Mouse (Mus musculus) kidney, embryonic 15.5 days (tissue): Measurements from ENCODE around the gene Vgll1. TPM values are rescaled to one million over a fixed set of nuclear protein-coding genes. Genes with fewer than 3 reads are reported as not detected.

Experiments
- ATAC-seq: fragments of 200-750 bp; cut with Nextera tagmentation; replicated peaks from 2 replicates; pipeline ENCODE4 v1.8.0; 2017; ENCODE audit warnings: moderate TSS enrichment; ENCODE audit not compliant: low FRiP score
- H3K27ac ChIP-seq: fragments of 300-500 bp; sonication (generic); 2 replicates; pipeline ENCODE4 v1.5.1; 2015; ENCODE audit warnings: mild to moderate bottlenecking, inconsistent platforms
- H3K27me3 ChIP-seq: fragments of 300-500 bp; sonication (generic); 2 replicates; pipeline ENCODE4 v1.6.1; 2015; ENCODE audit warnings: inconsistent platforms
- H3K36me3 ChIP-seq: fragments of 300-500 bp; sonication (generic); 2 replicates; pipeline ENCODE4 v1.6.1; 2015; ENCODE audit warnings: inconsistent platforms
- H3K4me1 ChIP-seq: fragments of 300-500 bp; sonication (generic); 2 replicates; pipeline ENCODE4 v1.6.1; 2015; ENCODE audit warnings: inconsistent platforms
- H3K4me2 ChIP-seq: fragments of 300-500 bp; sonication (generic); 2 replicates; pipeline ENCODE4 v1.6.1; 2015; ENCODE audit warnings: moderate library complexity, mild to moderate bottlenecking, inconsistent platforms
- H3K4me3 ChIP-seq: fragments of 300-500 bp; sonication (generic); replicated peaks from 2 replicates; pipeline ENCODE4 v1.5.1; 2015; ENCODE audit warnings: mild to moderate bottlenecking, inconsistent platforms
- H3K9ac ChIP-seq: fragments of 300-500 bp; sonication (generic); 2 replicates; pipeline ENCODE4 v1.6.1; 2015; ENCODE audit warnings: mild to moderate bottlenecking, inconsistent platforms
- H3K9me3 ChIP-seq: fragments of 300-500 bp; sonication (generic); replicated peaks from 2 replicates; pipeline ENCODE4 v1.6.1; 2016; ENCODE audit warnings: inconsistent platforms
- WGBS: fragments of 180-500 bp; shearing (Covaris S2); methylation state at CpG from one replicate; pipeline ENCODE4 v1.1.7; 2015; ENCODE audit warnings: mixed read lengths; 5-methylcytosine and 5-hydroxymethylcytosine counted together
- polyA plus RNA-seq: library from polyadenylated mRNA; unstranded; fragments of >200 nt; fragmentation: Nextera tagmentation; extraction: Ambion mirVana; gene quantifications from 2 replicates; pipeline ENCODE4 v1.2.1, GENCODE M21; 2015

The Vgll1 gene
- polyA plus RNA-seq, 1 experiment from 2014 or later: not detected

DNA sequence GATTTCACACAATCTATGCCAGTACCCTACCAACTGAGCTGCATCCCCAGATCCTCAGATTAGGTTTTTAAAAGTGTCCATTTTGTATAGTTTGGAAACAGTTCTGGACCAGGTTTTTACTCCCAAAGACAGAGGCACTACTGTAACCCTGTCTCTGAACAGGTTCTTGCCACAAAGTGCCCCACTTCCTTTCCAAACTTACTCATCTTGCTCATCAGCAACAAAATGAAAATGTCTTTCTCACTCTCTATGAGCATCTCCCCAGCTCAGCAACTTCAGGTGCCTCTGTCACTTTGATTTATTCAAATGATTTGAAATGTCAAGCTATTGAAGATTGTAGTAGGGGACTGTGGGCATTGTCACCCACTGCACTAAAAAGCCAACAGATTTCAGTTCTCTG lies 49.7 kb downstream of the Vgll1 start:
- Histone ChIP-seq H3K36me3 (no peaks in the 10 kb centered on the region), H3K27me3 (no peaks in the 10 kb centered on the region), H3K4me2 (no peak overlapping the region), H3K27ac (no peak overlapping the region), H3K4me1 (no peaks in the 10 kb centered on the region), H3K9me3 (no peaks in the 10 kb centered on the region), H3K9ac (no peak overlapping the region), H3K4me3 (no peak overlapping the region)
- no peak for ATAC-seq

DNA sequence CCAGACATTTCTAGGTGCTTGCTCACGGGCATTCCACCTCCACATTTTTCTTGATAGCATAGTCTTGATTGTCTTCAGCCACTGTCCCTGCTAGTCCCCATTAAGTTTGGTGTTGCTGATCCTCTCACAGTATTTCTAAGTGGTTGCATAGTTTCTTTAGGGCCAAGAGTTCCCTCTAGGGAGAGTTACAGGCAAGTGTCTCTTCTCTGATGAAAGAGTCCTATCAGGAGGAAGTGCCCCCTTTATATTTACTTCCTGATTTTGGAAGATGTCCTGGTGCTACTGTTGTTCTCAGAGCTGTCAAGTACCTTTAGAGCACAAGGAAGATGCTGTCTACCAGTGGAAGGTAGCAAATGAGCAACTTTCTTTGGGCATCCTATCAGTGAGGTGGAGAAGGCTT lies 65.6 kb downstream of the Vgll1 start:
- ATAC-seq: no peak
- Histone ChIP-seq H3K27me3 (no peaks in the 10 kb centered on the region), H3K4me1 (no peaks in the 10 kb centered on the region), H3K9me3 (no peaks in the 10 kb centered on the region), H3K4me2 (no peak overlapping the region), H3K9ac (no peak overlapping the region), H3K36me3 (no peaks in the 10 kb centered on the region), H3K4me3 (no peak overlapping the region), H3K27ac (no peak overlapping the region)
- WGBS: 74% methylated on average over 1 of the region's 1 CpGs

Other genes with a start within 250 kb of the Vgll1 start
- gene Adgrg4, start 217.9 kb upstream of the Vgll1 start, polyA plus RNA-seq: not detected in 2 replicates
- gene Brs3, start 45.0 kb upstream of the Vgll1 start, polyA plus RNA-seq: not detected in 2 replicates
- 70.3 and 70.5 TPM in 2 replicates for gene Htatsf1, start 34.5 kb upstream of the Vgll1 start, polyA plus RNA-seq
- not detected in 2 replicates for gene Cd40lg, start 124.0 kb downstream of the Vgll1 start, polyA plus RNA-seq